Mouse (Mus musculus) adrenal gland, postnatal 14 days (tissue): Measurements from ENCODE around the gene Mitd1. TPM values are rescaled to one million over a fixed set of nuclear protein-coding genes. Genes with fewer than 3 reads are reported as not detected.

Experiments
- DNase-seq: peaks from one replicate; pipeline ENCODE4 v3.0.0; 2021; ENCODE audit warnings: mixed read lengths
- long read RNA-seq, 2 experiments: library from polyadenylated mRNA; stranded (forward); transcript quantifications; one replicate each; pipeline ENCODE4 v2.0.0; 2021
- total RNA-seq: library from RNA; stranded (reverse); gene quantifications from 2 replicates; pipeline ENCODE4 v1.2.3, GENCODE M21; 2021

Gene Mitd1
- 13.1 and 17.5 TPM in 2 replicates for total RNA-seq
- long read RNA-seq, experiment 1, transcript Mitd1-201 (7 exons, 1,231 nt): major isoform, 10 of 16 reads
- long read RNA-seq, experiment 1, partial matches to known transcripts: 3 of 16 reads
- long read RNA-seq, experiment 1, other reads (novel, unspliced or antisense): 2 of 16 reads
- long read RNA-seq, experiment 2, partial matches to known transcripts: 0 of 7 reads
- long read RNA-seq, experiment 2, other reads (novel, unspliced or antisense): 3 of 7 reads

DNA sequence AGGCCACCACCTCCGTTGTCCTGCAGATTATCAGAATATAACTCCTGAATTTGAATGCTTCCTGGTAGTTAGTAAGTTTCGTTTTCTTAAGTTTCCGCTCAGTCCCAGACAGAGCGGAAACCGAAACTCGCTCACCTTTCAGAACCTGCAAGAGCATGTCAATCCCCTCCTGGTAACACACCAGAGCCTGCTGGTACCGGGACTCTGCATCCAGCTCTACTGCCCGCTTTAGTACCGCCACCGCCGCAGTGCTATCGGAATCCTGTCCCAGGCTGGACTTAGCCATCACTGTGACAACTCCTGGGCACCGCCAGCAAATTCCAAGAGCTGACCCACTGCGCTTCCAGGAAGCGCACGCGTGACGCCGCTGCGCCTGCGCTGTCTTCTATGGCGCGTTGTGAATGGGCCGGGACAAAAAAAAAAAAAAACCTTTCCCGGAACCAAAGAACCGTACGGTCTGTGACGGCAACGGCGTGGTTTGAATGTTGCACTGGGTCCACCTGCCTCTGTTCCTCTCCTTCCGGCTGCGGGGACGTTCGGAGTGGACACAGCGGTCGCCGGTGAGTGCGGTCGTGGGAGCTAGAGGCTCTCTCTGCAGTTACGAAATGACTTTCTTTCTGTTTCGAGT is at the start of gene Mitd1, which contains the start of gene Mrpl30:
TSS of gene Mitd1 (minus strand) at position 387 of the 628 bp plus-strand sequence.
TSS of gene Mrpl30 (plus strand) at position 453 of the 628 bp plus-strand sequence.
- peak; percentile 93 for DNase-seq

DNA sequence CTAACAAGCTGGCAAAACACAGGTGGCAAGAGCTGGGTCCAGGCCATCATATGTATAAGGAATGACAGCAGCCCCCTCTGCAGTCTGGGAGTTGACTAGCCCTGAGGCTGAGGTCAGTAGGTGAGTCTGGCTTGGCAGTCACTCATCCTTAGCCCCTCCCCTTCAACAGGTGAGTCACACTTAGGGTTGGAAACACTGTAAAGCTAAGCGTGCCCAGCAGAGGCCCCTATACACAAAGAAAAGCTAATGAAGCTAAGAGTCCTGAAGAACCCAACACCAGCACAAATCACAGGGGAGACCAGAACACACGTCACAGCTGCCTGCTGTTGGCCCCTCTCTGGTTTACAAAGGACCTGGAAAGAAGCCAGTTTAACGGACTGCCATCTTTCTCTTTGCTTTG is 41.6 kb upstream of the Mitd1 start:
- DNase-seq: peak; percentile 84

- no peak for DNase-seq
Measured at GRCm38 (mm10) chr1:37925971-37926370, 35.8 kb upstream of the Mitd1 start.

DNA sequence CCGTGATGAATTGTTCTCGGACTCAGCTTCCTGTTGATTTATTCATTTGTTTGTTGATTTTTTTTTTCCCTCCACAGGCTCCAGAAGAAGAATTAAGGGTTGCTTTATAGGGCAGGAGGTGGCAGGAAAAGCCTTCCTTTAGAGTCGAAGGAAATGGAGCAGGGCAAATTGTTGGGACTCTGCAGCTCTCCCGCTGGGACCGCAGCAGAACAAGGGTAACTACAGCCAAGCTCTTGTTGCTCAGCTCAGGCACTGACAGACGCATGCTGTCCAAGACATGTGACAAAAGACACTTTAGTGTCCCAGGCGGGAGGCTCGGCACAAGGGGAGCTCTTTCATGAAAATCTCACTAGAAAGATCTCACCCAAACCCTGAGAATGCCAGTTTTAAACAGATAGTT is 32.3 kb upstream of the Mitd1 start:
- no peak for DNase-seq

- DNase-seq: no peak
Measured at GRCm38 (mm10) chr1:37918096-37918495, 27.9 kb upstream of the Mitd1 start.

GRCm38 (mm10) chr1:37917666-37918065 is 27.5 kb upstream of the Mitd1 start:
- DNase-seq: no peak

GRCm38 (mm10) chr1:37916393-37916792 is 26.2 kb upstream of the Mitd1 start, which contains the start of gene Lyg2:
Gene Lyg2 (minus strand): TSS chr1:37916493.
- DNase-seq: no peak

DNA sequence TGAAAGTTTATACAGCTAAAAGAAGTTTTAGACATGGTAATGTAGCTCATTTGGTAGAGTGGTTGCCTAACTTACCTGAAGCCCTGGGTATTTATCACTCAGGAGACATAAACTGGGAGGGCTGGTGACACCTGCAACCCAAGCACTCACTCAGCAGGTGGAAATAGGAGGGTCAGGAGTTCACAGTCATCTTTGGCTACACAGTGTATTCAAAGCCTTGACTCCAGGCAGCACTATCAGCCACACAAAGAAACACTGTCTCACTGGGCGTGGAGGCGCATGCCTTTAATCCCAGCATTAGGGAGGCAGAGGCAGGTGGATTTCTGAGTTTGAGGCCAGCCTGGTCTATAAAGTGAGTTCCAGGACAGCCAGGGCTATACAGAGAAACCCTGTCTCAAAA is 22.5 kb upstream of the Mitd1 start:
- DNase-seq: no peak

- DNase-seq: peak; percentile 72
Measured at GRCm38 (mm10) chr1:37903178-37903577, 13.0 kb upstream of the Mitd1 start.

- no peak for DNase-seq
Measured at GRCm38 (mm10) chr1:37900288-37900687, 10.1 kb upstream of the Mitd1 start.

GRCm38 (mm10) chr1:37899816-37900215 is 9.6 kb upstream of the Mitd1 start:
- DNase-seq: no peak

GRCm38 (mm10) chr1:37894606-37895005 is 4.4 kb upstream of the Mitd1 start:
- DNase-seq: no peak

- DNase-seq: no peak
Measured at GRCm38 (mm10) chr1:37891400-37891799, 1.2 kb upstream of the Mitd1 start.

DNA sequence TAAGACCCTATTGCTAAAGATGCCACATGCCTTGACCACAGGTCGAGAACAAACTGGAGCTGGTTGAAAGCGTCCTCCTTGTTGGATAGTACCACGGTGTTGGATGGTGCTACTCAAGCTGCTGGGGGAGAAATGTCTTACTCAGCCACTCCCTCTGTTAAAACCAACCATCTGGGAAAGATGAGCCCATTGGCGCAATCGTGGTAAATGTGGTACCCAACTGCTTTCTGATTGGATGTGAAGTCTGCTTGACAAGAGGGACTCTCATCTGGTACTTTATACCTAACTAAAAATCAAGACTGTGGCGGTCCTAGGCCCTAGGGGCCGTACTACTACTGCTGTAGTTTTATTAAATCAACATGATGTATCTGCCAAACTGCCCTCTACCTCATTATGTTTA is 1.0 kb downstream of the Mitd1 start:
- DNase-seq: no peak

- no peak for DNase-seq
Measured at GRCm38 (mm10) chr1:37884451-37884850, 5.8 kb downstream of the Mitd1 start.

- DNase-seq: no peak
Measured at GRCm38 (mm10) chr1:37883411-37883810, 6.8 kb downstream of the Mitd1 start.

DNA sequence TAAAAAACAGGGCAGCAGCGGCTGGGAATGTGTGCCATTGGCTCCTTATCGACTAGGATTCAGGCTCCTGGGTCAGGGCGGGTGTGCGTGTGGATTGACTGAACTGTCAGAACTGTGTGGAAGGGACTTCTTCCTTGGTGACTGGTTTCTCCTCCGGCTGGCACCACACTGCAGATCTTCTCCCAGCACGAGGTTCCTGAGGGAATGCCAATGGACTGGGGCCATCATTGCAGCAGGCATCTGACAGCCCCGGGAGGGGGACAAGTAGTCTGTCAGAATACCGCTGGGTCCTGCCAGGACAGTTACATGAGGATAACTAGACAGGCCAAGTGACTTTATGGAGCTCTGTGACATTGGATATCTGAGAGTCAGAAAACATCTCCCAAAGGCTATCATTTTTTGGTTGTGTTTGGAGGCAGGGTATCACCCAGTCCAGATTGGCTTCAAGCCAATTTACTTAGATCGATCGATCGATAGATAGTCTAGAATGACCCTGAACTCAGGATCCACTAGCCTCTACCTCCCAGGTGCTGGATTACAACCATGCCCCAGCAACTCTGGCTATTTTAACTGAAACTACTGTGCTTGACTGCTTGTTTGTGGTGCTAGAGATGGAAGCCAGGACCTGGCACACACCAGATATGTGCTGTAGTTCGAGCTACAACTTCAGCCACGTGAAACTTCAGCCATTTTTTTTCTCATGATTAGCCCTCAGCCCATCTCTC is 12.3 kb downstream of the Mitd1 start:
- peak; percentile 56 for DNase-seq

GRCm38 (mm10) chr1:37873157-37873556 is 17.1 kb downstream of the Mitd1 start:
- DNase-seq: no peak

DNA sequence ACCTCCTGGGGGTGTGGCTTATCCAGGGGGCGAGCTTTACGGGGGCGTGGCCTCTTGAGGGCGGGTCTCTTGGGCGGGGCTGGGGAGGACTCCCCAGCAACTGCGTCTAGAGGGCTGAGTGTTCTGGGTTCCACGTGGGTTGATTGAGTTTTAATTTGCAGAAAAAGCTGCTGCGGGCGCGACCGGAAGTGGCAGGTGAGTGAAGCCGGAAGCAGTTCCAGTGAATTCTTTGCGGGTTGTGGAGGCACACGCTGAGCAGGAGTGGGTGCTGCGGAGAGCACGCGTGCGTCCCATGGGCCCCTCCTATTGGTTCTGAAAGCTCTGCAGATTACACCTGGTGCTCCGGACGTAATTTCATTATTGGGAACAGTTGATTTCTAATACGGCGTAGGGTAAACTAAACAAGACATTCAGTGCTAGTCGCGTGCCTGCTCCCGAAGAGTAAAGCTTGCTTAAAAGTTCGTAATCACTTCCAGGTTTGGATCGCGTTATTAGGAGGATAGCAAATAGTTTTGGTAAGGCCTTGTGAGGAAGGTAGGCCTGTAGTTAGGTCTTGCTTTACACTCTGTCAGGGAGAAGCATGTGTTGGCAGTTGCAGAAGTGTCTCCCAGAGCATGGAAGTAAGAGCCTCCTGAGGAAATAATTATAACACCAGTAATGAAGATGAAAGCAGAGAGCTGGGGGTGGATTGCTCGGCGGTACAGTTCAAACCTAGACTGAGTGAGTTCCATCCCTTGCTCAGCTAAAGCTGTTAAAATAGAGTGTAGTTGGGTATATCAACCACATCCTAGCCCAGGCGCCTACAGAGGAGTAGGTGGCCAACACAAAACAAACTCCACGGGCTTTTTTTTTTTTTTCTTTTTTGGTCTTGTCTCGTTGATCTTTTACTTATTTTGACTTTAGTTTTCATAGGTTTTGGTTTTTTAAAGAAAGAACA is 17.8 kb downstream of the Mitd1 start:
- DNase-seq: peak; percentile 93

GRCm38 (mm10) chr1:37871704-37872103 is 18.5 kb downstream of the Mitd1 start, which contains the start of gene Lipt1:
Gene Lipt1 (plus strand): TSS chr1:37871738.
- DNase-seq: no peak

DNA sequence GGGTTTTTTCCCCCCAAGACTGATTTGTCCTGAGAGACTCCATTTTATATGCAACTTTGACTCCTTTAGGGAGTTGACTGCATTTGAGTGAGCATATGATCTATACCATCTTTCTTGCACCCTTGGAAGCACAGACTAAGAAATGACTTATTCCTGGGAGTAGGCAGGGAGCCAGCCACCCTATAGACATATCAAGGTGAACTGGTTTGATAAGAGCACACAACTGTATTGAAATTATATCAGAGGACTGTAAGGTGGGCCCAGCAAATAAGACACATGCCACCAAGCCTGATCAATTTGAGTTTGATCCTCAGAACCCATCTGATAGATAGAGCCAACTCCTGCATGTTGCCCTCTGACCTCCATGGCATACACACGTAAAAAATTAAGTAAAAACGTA is 20.8 kb downstream of the Mitd1 start:
- DNase-seq: no peak

- DNase-seq: no peak
Measured at GRCm38 (mm10) chr1:37868640-37869039, 21.6 kb downstream of the Mitd1 start.
